Comparison of ENCODE assay signal across 10 mouse cellular contexts in the genomic region with DNA sequence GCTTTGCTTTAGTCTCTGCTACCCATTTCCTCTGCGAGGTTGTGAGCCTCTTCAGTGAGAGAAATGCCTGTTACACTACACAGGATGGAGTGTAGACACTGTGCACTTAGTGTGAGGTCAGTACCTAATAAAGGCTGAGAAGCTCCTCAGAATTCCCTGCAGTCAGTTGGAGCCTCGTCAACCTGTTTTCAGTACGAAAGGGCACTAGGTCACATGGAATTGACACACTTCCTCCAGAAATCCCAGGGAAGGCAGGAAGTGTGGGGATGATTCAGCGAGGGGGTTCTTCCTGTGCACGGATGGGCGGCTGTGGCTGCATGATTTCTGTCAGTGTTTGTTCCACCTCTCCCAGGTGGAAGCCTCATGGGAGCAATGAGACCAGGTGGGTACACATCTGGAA. TPM values are rescaled to one million over a fixed set of nuclear protein-coding genes. Genes with fewer than 3 reads are reported as not detected.
DNase-seq lines count a peak whose midpoint lies in the region; ATAC-seq lines count a peak whose summit lies in the region.
"Had no signal": no experiment of that assay in that cellular context is flagged by ENCODE, and none has a peak within 500 bp of the region (broad histone marks: within the 10 kb centered on the region; RNA-seq: fewer than 3 reads in every experiment).

No protein-coding gene starts in this region.

- 50% methylated on average over 6 of the region's 6 CpGs for WGBS in heart, embryonic 16.5 days
- 29% methylated on average over 6 of the region's 6 CpGs for WGBS in limb, embryonic 12.5 days

- peak; percentile 55 for DNase-seq in embryo, embryonic 10 days (ENCODE audit: low spot score)
- DNase-seq in embryo, embryonic 9.5 days (ENCODE audit: extremely low spot score) = no peak
- DNase-seq in adrenal gland, postnatal 14 days = peak; percentile 43
- no peak for DNase-seq in cerebellum, postnatal 25 days
- DNase-seq in gastrocnemius, adult 8-10 months (ENCODE audit: low spot score in 2 of 2) = no peak
- DNase-seq in urinary bladder, postnatal 4 days (ENCODE audit: low spot score in 2 of 2) = no peak

- no peaks in the 10 kb centered on the region for H3K36me3 ChIP-seq in heart, embryonic 16.5 days (ENCODE audit: control insufficient read depth, insufficient read depth)
- no peaks in the 10 kb centered on the region for H3K36me3 ChIP-seq in limb, embryonic 12.5 days
- H3K36me3 ChIP-seq: forebrain, embryonic 10.5 days had no signal

- H3K4me1 ChIP-seq in heart, embryonic 16.5 days (ENCODE audit: control insufficient read depth, insufficient read depth, low read length) = peaks cover 21% of the 10 kb centered on the region
- peaks cover 29% of the 10 kb centered on the region for H3K4me1 ChIP-seq in limb, embryonic 12.5 days (replicated peaks)

- peak; percentile 58 for ATAC-seq in heart, embryonic 16.5 days (replicated peaks; ENCODE audit: extremely low read depth, insufficient read depth, low FRiP score)
- ATAC-seq in limb, embryonic 12.5 days (ENCODE audit: insufficient number of reproducible peaks, insufficient read depth, low FRiP score, low TSS enrichment, low read depth) = 0 out of 2 replicates have a peak, but pooled peaks have one; percentile 47

- no peak overlapping the region for H3K4me3 ChIP-seq in heart, embryonic 16.5 days (ENCODE audit: low read length)
- no peak overlapping the region for H3K4me3 ChIP-seq in limb, embryonic 12.5 days (replicated peaks)
- H3K4me3 ChIP-seq: forebrain, embryonic 10.5 days had no signal

- no peak overlapping the region for H3K9ac ChIP-seq in heart, embryonic 16.5 days (ENCODE audit: low read length)
- no peak overlapping the region for H3K9ac ChIP-seq in limb, embryonic 12.5 days (replicated peaks)

- no peaks in the 10 kb centered on the region for H3K27me3 ChIP-seq in heart, embryonic 16.5 days (ENCODE audit: control insufficient read depth, insufficient read depth, low read length)
- no peaks in the 10 kb centered on the region for H3K27me3 ChIP-seq in limb, embryonic 12.5 days

- H3K27ac ChIP-seq in heart, embryonic 16.5 days (ENCODE audit: low read length) = peak overlapping the region; percentile 41
- peak overlapping the region; percentile 53; the same call in 1 of the 2 replicates for H3K27ac ChIP-seq in limb, embryonic 12.5 days
- H3K27ac ChIP-seq: forebrain, embryonic 10.5 days had no signal

- H3K4me2 ChIP-seq in heart, embryonic 16.5 days (ENCODE audit: low read depth, low read length) = no peak overlapping the region
- no peak overlapping the region for H3K4me2 ChIP-seq in limb, embryonic 12.5 days

- no peaks in the 10 kb centered on the region for H3K9me3 ChIP-seq in heart, embryonic 16.5 days (replicated peaks; ENCODE audit: control insufficient read depth, low read length)
- no peaks in the 10 kb centered on the region for H3K9me3 ChIP-seq in limb, embryonic 12.5 days
- H3K9me3 ChIP-seq: forebrain, embryonic 10.5 days had no signal

RNA-seq across cellular contexts. Expression of a gene that starts 21.1 kb away (rescaled TPM):
- not detected in 2 replicates for total RNA-seq in adrenal gland, postnatal 14 days (2021)
- 0.09 and 0.12 TPM in 2 replicates for polyA plus RNA-seq in heart, embryonic 16.5 days (2015; fragmentation: Nextera tagmentation; extraction: Ambion mirVana)
- polyA plus RNA-seq in limb, embryonic 12.5 days (2016; fragmentation: Nextera tagmentation; extraction: Ambion mirVana) = 0.10 and 0.11 TPM in 2 replicates
- not detected for total RNA-seq in gastrocnemius, adult 8-10 months (2022)
- polyA plus RNA-seq: brain, embryonic 14.5 days had no signal

RNA-seq across cellular contexts. Expression of a gene that starts 44.8 kb away (rescaled TPM):
- total RNA-seq in adrenal gland, postnatal 14 days (2021) = 83.0 and 102 TPM in 2 replicates
- 47.9 and 49.8 TPM in 2 replicates for polyA plus RNA-seq in heart, embryonic 16.5 days (2015; fragmentation: Nextera tagmentation; extraction: Ambion mirVana)
- polyA plus RNA-seq in limb, embryonic 12.5 days (2016; fragmentation: Nextera tagmentation; extraction: Ambion mirVana) = 61.0 and 68.0 TPM in 2 replicates
- total RNA-seq in gastrocnemius, adult 8-10 months (2022) = 10 to 100 TPM; 45.6 to 62.4 (median 55.7) TPM

Comparison
In these comparisons a context has a peak if more than half of its experiments do, and no peak if none do; other contexts are left out.
1. DNase-seq: peak in embryo, embryonic 10 days (single experiment) and adrenal gland, postnatal 14 days (single experiment); none in embryo, embryonic 9.5 days (single experiment), cerebellum, postnatal 25 days (0 of 2), gastrocnemius, adult 8-10 months (0 of 2) and urinary bladder, postnatal 4 days (0 of 2).